Mouse (Mus musculus): ENCODE results near the gene Taf5l.

GRCm38 (mm10) chr8:123992587-123992986, 28.6 kb downstream of the Taf5l start:
- no peak for TF ChIP-seq CTCF (IDR thresholded peaks at IDR 0.05; ENCODE audit: control insufficient read depth, insufficient read depth, insufficient replicate concordance, low read depth, low read length)
- no peak for TF ChIP-seq POLR2A (IDR thresholded peaks at IDR 0.05; ENCODE audit: control insufficient read depth, low read depth, low read length)

All from testis, adult 2 months (tissue).